Mouse (Mus musculus) spleen, embryonic (tissue): ENCODE results near the gene Kmt5b.

Source experiments
- CTCF ChIA-PET: fragments of 350-600 bp; sonication (Branson Sonifier 250); formaldehyde crosslinking; loops from one replicate; lab custom pipeline; 2022; lab: Charles Lee

Gene Kmt5b

GRCm38 (mm10) chr19:3862713-3863112 is 95.5 kb downstream of the Kmt5b start:
- CTCF ChIA-PET, result no interaction called here

- CTCF ChIA-PET, result no interaction called here
Observed at GRCm38 (mm10) chr19:3864960-3865359, 97.7 kb downstream of the Kmt5b start.
